Mouse (Mus musculus) MEL (cell line): ENCODE measurements around the gene Mid1. TPM values are rescaled to one million over a fixed set of nuclear protein-coding genes. Genes with fewer than 3 reads are reported as not detected.
"Not testable (repeated sequence)": the region's sequence is repeated elsewhere in the genome, so short reads cannot be mapped to it uniquely, and the experiment has no call there.

Experiments
- DNase-seq: peaks from one replicate; pipeline ENCODE4 v3.0.0; 2011; ENCODE audit warnings: low read depth, low spot score
- H3K27ac ChIP-seq: 2 replicates; pipeline ENCODE4 v1.5.1; 2012; ENCODE audit warnings: low read depth, mild to moderate bottlenecking, control low read depth, low read length, moderate library complexity; ENCODE audit not compliant: control insufficient read depth
- H3K27me3 ChIP-seq, 2 experiments: fragments of 150-350 bp in 1 of 2; sonication (generic) in 1 of 2; 2 replicates each; pipeline ENCODE4 v1.6.1; 2012; ENCODE audit warnings: low read length in 2 of 2, mild to moderate bottlenecking in 2 of 2, improper control_type of control experiment in 1 of 2, moderate library complexity in 1 of 2; ENCODE audit not compliant: insufficient read depth in 2 of 2, control insufficient read depth in 1 of 2
- H3K36me3 ChIP-seq, 2 experiments: 2 replicates each; pipeline ENCODE4 v1.6.1; 2012 to 2014; ENCODE audit warnings: low read length in 2 of 2, improper control_type of control experiment in 1 of 2, inconsistent platforms in 1 of 2, mild to moderate bottlenecking in 1 of 2; ENCODE audit not compliant: insufficient read depth in 2 of 2, control insufficient read depth in 1 of 2
- H3K4me1 ChIP-seq, 2 experiments: fragments of 150-350 bp in 1 of 2; sonication (generic) in 1 of 2; 2 replicates each; pipeline ENCODE4 v1.6.1; 2012; ENCODE audit warnings: low read length in 2 of 2, improper control_type of control experiment in 1 of 2, mild to moderate bottlenecking in 1 of 2; ENCODE audit not compliant: insufficient read depth in 2 of 2, control insufficient read depth in 1 of 2
- H3K4me3 ChIP-seq, 2 experiments: fragments of 150-350 bp in 1 of 2; sonication (generic) in 1 of 2; 2 replicates each; pipeline ENCODE4 v1.5.1; 2012; ENCODE audit warnings: low read depth in 2 of 2, low read length in 2 of 2, mild to moderate bottlenecking in 2 of 2, moderate library complexity in 2 of 2, control low read depth in 1 of 2, improper control_type of control experiment in 1 of 2; ENCODE audit not compliant: control insufficient read depth in 1 of 2, insufficient read depth in 1 of 2
- H3K79me2 ChIP-seq: 2 replicates; pipeline ENCODE4 v1.6.1; 2012; ENCODE audit warnings: mild to moderate bottlenecking, low read length, moderate library complexity; ENCODE audit not compliant: control insufficient read depth, poor library complexity, insufficient read depth
- H3K9ac ChIP-seq: 2 replicates; pipeline ENCODE4 v1.6.1; 2012; ENCODE audit warnings: low read depth, mild to moderate bottlenecking, control low read depth, low read length, moderate library complexity; ENCODE audit not compliant: control insufficient read depth, poor library complexity, severe bottlenecking
- H3K9me3 ChIP-seq: fragments of 150-350 bp; sonication (generic); replicated peaks from 2 replicates; pipeline ENCODE4 v1.6.1; 2012; ENCODE audit warnings: mild to moderate bottlenecking, low read length, improper control_type of control experiment, moderate library complexity; ENCODE audit not compliant: insufficient read depth
- CTCF ChIP-seq, 3 experiments: IDR thresholded peaks in 2 of 3; conservative IDR thresholded peaks in 1 of 3; 2 replicates each; pipeline ENCODE4 v1.5.1; 2011 to 2012; ENCODE audit warnings: low read length in 3 of 3, low read depth in 2 of 3, mild to moderate bottlenecking in 2 of 3, improper control_type of control experiment in 1 of 3, inconsistent platforms in 1 of 3, mixed read lengths in 1 of 3, moderate library complexity in 1 of 3; ENCODE audit not compliant: control insufficient read depth in 1 of 3, insufficient read depth in 1 of 3, poor library complexity in 1 of 3, severe bottlenecking in 1 of 3
- POLR2A ChIP-seq, 2 experiments: IDR thresholded peaks; 2 replicates each; pipeline ENCODE4 v1.6.1; 2011 to 2012; ENCODE audit warnings: low read length in 2 of 2, mild to moderate bottlenecking in 2 of 2, control low read depth in 1 of 2, improper control_type of control experiment in 1 of 2, low read depth in 1 of 2, moderate library complexity in 1 of 2; ENCODE audit not compliant: control insufficient read depth in 1 of 2, insufficient read depth in 1 of 2, poor library complexity in 1 of 2
- POLR2AphosphoS2 ChIP-seq: IDR thresholded peaks from 2 replicates; pipeline ENCODE4 v1.6.1; 2011; ENCODE audit warnings: low read length, improper control_type of control experiment
- RCOR1 ChIP-seq: IDR thresholded peaks from 2 replicates; pipeline ENCODE4 v1.6.1; 2012; ENCODE audit warnings: low read depth, mild to moderate bottlenecking, inconsistent platforms, low read length, improper control_type of control experiment
- SMC3 ChIP-seq: IDR thresholded peaks from 2 replicates; pipeline ENCODE4 v1.6.1; 2011; ENCODE audit warnings: low read depth, low read length, improper control_type of control experiment
- ZNF384 ChIP-seq: IDR thresholded peaks from 2 replicates; pipeline ENCODE4 v1.6.1; 2012; ENCODE audit warnings: low read depth, mild to moderate bottlenecking, inconsistent platforms, low read length, improper control_type of control experiment
- polyA plus RNA-seq, 2 experiments: library from polyadenylated mRNA; stranded (reverse) in 1 of 2; unstranded in 1 of 2; fragments of >175 nt in 1 of 2; fragments of >200 nt in 1 of 2; gene quantifications; 2 replicates each; pipeline versions ENCODE4 v1.2.1 to v1.2.4; 2012; ENCODE audit warnings: low replicate concordance in 2 of 2, low read depth in 1 of 2; ENCODE audit not compliant: insufficient read length in 2 of 2, insufficient read depth in 1 of 2, missing spikeins in 1 of 2
- total RNA-seq: library from RNA; depleted of rRNA; stranded (reverse); fragments of 300-350 nt; gene quantifications from 2 replicates; pipeline ENCODE4 v1.2.3, GENCODE M21; 2012

Gene Mid1
- total and polyA plus RNA-seq, 3 experiments: 1.4 to 7.8 TPM; not detected in 1

- not testable (repeated sequence) for H3K4me1 ChIP-seq, H3K36me3 ChIP-seq, DNase-seq, H3K27me3 ChIP-seq, H3K79me2 ChIP-seq, H3K4me3 ChIP-seq, H3K9ac ChIP-seq, H3K27ac ChIP-seq, H3K9me3 ChIP-seq
These were observed 292.9 kb downstream of the Mid1 start for GRCm38 (mm10) chrX:169977856-169978435.

GRCm38 (mm10) chrX:169978436-169979381 lies 293.7 kb downstream of the Mid1 start:
- H3K36me3 ChIP-seq, H3K27ac ChIP-seq, H3K9me3 ChIP-seq, H3K9ac ChIP-seq, H3K4me3 ChIP-seq, H3K27me3 ChIP-seq, H3K79me2 ChIP-seq, DNase-seq, H3K4me1 ChIP-seq: not testable (repeated sequence)
- TF ChIP-seq SMC3: peak; percentile 46
- peak; percentile 35 to 42 (median 41) for TF ChIP-seq CTCF (IDR thresholded peaks at IDR 0.05 in 2 of 3, conservative IDR thresholded peaks at IDR 0.05 in 1 of 3; ENCODE audit: control insufficient read depth in 1 of 3, insufficient read depth in 1 of 3, low read depth in 2 of 3, low read length in 3 of 3, poor library complexity in 1 of 3, severe bottlenecking in 1 of 3)
- TF ChIP-seq RCOR1: peak; percentile 68
- TF ChIP-seq ZNF384: peak; percentile 77

- H3K4me1 ChIP-seq, H3K27ac ChIP-seq, H3K4me3 ChIP-seq, DNase-seq, H3K9me3 ChIP-seq, H3K36me3 ChIP-seq, H3K27me3 ChIP-seq, H3K9ac ChIP-seq, H3K79me2 ChIP-seq: not testable (repeated sequence)
- TF ChIP-seq POLR2AphosphoS2 (peak; percentile 52; the same call in 1 of the 2 replicates), POLR2A (IDR thresholded peaks at IDR 0.05; ENCODE audit: control insufficient read depth in 1 of 2, insufficient read depth in 1 of 2, low read depth in 1 of 2, low read length in 2 of 2, poor library complexity in 1 of 2) (0 out of 4 replicates have a peak, but pooled peaks of 1 of the 2 experiments have one; percentile 21)
These were observed 294.6 kb downstream of the Mid1 start for GRCm38 (mm10) chrX:169979461-169980202.

GRCm38 (mm10) chrX:169980203-169980556 lies 295.2 kb downstream of the Mid1 start:
- H3K9ac ChIP-seq, H3K27ac ChIP-seq, H3K27me3 ChIP-seq, H3K4me1 ChIP-seq, DNase-seq, H3K36me3 ChIP-seq, H3K79me2 ChIP-seq, H3K4me3 ChIP-seq, H3K9me3 ChIP-seq: not testable (repeated sequence)
